Mouse (Mus musculus) forebrain, embryonic 13.5 days (tissue): ENCODE results near the gene Slc24a3. TPM values are rescaled to one million over a fixed set of nuclear protein-coding genes. Genes with fewer than 3 reads are reported as not detected.

Experiments used
- ATAC-seq: fragments of 200-750 bp; cut with Nextera tagmentation; 2 replicates; pipeline ENCODE4 v1.8.0; 2017
- H3K27ac ChIP-seq: fragments of 300-500 bp; sonication (generic); 2 replicates; pipeline ENCODE4 v1.5.1; 2015; ENCODE audit warnings: inconsistent platforms, mild to moderate bottlenecking, moderate library complexity
- H3K27me3 ChIP-seq: fragments of 300-500 bp; sonication (generic); 2 replicates; pipeline ENCODE4 v1.6.1; 2015; ENCODE audit warnings: mild to moderate bottlenecking, inconsistent platforms
- H3K36me3 ChIP-seq: fragments of 300-500 bp; sonication (generic); 2 replicates; pipeline ENCODE4 v1.6.1; 2015; ENCODE audit warnings: mild to moderate bottlenecking, inconsistent platforms; ENCODE audit not compliant: poor library complexity, severe bottlenecking
- H3K4me1 ChIP-seq: fragments of 300-500 bp; sonication (generic); 2 replicates; pipeline ENCODE4 v1.6.1; 2015; ENCODE audit warnings: inconsistent platforms
- H3K4me2 ChIP-seq: fragments of 300-500 bp; sonication (generic); 2 replicates; pipeline ENCODE4 v1.6.1; 2015; ENCODE audit warnings: inconsistent platforms, mild to moderate bottlenecking, moderate library complexity
- H3K4me3 ChIP-seq: fragments of 300-500 bp; sonication (generic); 2 replicates; pipeline ENCODE4 v1.5.1; 2015; ENCODE audit warnings: mild to moderate bottlenecking, inconsistent platforms
- H3K9ac ChIP-seq: fragments of 300-500 bp; sonication (generic); 2 replicates; pipeline ENCODE4 v1.6.1; 2015; ENCODE audit warnings: mild to moderate bottlenecking, inconsistent platforms
- H3K9me3 ChIP-seq: fragments of 300-500 bp; sonication (generic); replicated peaks from 2 replicates; pipeline ENCODE4 v1.6.1; 2016; ENCODE audit warnings: inconsistent platforms
- WGBS: fragments of 180-500 bp; shearing (Covaris S2); methylation state at CpG from one replicate; pipeline ENCODE4 v1.1.7; 2015; 5-methylcytosine and 5-hydroxymethylcytosine counted together
- polyA plus RNA-seq: library from polyadenylated mRNA; unstranded; fragments of >200 nt; fragmentation: Nextera tagmentation; extraction: Ambion mirVana; gene quantifications from 2 replicates; pipeline ENCODE4 v1.2.1, GENCODE M21; 2015

Gene Slc24a3
- polyA plus RNA-seq, 1 experiment from 2014 or later = 1.5 TPM

DNA sequence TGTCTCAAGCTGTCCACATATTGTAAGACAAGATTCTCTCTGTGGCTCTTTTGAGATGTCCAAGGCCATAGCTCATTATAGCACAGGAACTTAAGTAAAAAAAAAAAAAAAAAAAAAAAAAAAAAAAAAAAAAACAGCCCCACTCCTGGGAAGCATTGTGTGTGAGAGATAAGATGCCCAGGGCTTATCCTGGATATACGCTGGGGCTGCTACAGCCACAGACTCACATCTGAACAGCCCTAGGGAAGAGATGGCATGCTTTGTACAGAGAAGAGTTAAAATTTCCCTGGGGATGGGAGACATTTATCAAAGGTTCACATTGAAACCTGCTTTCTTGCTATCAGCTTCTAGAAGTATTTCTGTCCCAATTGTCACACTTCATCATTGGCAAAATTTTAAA lies 218.2 kb downstream of the Slc24a3 start:
- WGBS = 81% methylated on average over 1 of the region's 1 CpGs
- H3K27ac ChIP-seq = no peak overlapping the region
- H3K4me2 ChIP-seq = no peak overlapping the region
- H3K27me3 ChIP-seq = no peaks in the 10 kb centered on the region
- H3K9ac ChIP-seq = no peak overlapping the region
- H3K36me3 ChIP-seq = no peaks in the 10 kb centered on the region
- no peaks in the 10 kb centered on the region for H3K9me3 ChIP-seq
- no peaks in the 10 kb centered on the region for H3K4me1 ChIP-seq
- ATAC-seq = no peak
- H3K4me3 ChIP-seq = no peak overlapping the region

DNA sequence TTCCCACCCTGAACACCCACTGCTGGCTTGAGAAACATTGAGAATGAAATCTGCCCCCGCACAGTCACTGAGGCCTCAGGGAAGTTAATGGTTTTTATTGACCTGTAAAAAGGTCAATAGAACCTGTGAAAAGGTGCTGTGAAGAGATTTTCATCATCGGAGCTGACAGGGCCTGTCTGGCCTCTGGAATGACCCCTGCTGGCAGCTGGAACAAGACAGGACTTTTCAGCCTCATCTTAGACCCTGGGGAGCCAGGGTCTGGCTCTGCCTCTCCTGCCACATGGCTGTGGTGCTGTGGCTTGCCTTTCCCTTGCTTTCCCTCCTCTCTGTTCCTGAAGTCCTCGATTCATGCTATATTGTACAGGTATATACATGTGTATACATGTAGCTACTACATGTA lies 228.2 kb downstream of the Slc24a3 start:
- WGBS = 71% methylated on average over 3 of the region's 3 CpGs
- H3K4me1 ChIP-seq = peaks cover 10% of the 10 kb centered on the region; the same call in 1 of the 2 replicates
- H3K9ac ChIP-seq = no peak overlapping the region
- no peak for ATAC-seq
- no peaks in the 10 kb centered on the region for H3K9me3 ChIP-seq
- no peaks in the 10 kb centered on the region for H3K36me3 ChIP-seq
- no peaks in the 10 kb centered on the region for H3K27me3 ChIP-seq
- no peak overlapping the region for H3K27ac ChIP-seq
- no peak overlapping the region for H3K4me3 ChIP-seq
- H3K4me2 ChIP-seq = no peak overlapping the region

DNA sequence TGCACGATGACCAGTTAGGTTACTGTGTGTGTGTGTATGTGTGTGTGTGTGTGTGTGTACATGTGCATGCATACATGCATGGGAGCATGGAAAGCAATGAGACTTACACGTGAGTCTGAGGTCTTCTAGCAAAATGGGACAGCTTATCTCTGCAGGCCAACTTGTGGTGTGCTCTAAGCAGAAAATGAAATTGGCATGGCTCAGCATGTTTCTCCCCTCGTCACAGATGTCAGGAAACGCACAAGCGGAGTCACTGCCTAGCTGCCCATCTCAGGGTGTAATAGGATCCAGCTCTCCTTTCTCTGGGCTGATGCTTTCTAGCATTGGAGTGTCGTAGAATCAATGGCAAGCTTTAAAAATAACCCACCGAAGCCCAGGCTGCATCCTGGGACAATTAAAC lies 229.0 kb downstream of the Slc24a3 start:
- peaks cover 14% of the 10 kb centered on the region; the same call in 1 of the 2 replicates for H3K4me1 ChIP-seq
- H3K4me2 ChIP-seq = no peak overlapping the region
- 63% methylated on average over 7 of the region's 7 CpGs for WGBS
- H3K36me3 ChIP-seq = no peaks in the 10 kb centered on the region
- no peak overlapping the region for H3K9ac ChIP-seq
- H3K9me3 ChIP-seq = no peaks in the 10 kb centered on the region
- no peak for ATAC-seq
- no peak overlapping the region for H3K27ac ChIP-seq
- no peaks in the 10 kb centered on the region for H3K27me3 ChIP-seq
- H3K4me3 ChIP-seq = no peak overlapping the region

DNA sequence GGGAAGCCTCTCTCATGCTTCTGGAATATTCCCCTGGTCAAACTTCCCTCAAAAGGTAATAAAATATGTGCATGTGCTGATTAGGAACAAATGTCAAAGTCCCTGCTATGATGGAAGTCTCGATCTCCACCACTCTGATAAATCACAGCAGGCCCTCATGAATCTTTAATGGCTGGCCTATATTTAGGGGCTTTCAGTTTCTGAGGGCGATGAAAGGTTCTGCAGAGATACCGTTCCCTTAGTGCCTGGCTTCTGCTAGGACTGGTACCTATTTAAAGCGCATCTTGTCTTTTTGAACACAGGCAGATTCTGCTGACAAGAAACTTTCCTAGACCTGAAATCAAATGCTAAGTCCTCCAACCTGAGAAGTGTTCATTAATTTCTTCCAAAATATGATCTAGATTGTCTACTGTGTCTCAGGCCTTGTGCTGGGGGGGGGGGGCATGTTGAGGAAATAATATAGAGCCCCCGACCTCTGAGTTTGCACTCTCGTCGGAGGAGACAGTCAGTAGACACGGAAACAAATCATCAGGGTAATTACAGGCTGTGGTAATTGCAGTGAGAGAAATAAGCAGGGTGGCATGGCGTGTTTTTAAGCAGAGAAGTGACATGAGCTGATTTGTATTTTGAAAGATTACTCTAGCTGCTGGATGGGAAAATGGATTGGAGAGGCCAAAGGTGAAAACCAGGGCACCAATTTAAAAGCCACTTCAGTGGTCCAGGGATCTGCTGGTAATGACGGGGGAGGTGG lies 230.1 kb downstream of the Slc24a3 start:
- WGBS = 57% methylated on average over 10 of the region's 10 CpGs
- no peaks in the 10 kb centered on the region for H3K27me3 ChIP-seq
- no peak overlapping the region for H3K4me2 ChIP-seq
- no peaks in the 10 kb centered on the region for H3K36me3 ChIP-seq
- H3K9me3 ChIP-seq = no peaks in the 10 kb centered on the region
- no peak overlapping the region for H3K27ac ChIP-seq
- H3K9ac ChIP-seq = no peak overlapping the region
- no peak overlapping the region for H3K4me3 ChIP-seq
- ATAC-seq = peak; percentile 52
- peaks cover 15% of the 10 kb centered on the region; the same call in 1 of the 2 replicates for H3K4me1 ChIP-seq

- Histone ChIP-seq H3K36me3 (no peaks in the 10 kb centered on the region), H3K27ac (no peak overlapping the region), H3K9me3 (no peaks in the 10 kb centered on the region), H3K27me3 (no peaks in the 10 kb centered on the region), H3K4me1 (peaks cover 21% of the 10 kb centered on the region), H3K9ac (no peak overlapping the region), H3K4me2 (no peak overlapping the region), H3K4me3 (no peak overlapping the region)
- 46% methylated on average over 6 of the region's 6 CpGs for WGBS
- 0 out of 2 replicates have a peak, but pooled peaks have one; percentile 26 for ATAC-seq
Observed at GRCm38 (mm10) chr2:145401240-145401805, 233.8 kb downstream of the Slc24a3 start.

DNA sequence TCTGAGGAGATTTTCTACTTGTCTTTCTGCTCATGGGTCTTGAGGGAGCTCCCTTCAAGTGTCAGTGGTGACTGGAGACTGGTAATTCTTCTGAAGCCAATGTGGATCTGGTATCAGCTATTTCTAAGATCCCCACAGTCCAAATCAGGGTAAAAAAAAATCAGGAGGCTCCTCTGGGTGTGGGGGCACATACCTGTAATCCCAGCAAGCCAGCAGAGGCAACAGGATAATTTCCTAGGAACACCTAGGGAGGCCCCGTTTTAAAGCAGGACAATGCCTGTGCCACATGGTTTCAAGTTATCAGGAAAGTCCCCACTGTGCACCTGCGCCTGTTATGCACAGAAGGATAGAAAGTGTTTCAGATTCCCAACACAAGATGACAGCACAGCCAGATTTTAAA lies 234.4 kb downstream of the Slc24a3 start:
- Histone ChIP-seq H3K4me1 (peaks cover 21% of the 10 kb centered on the region), H3K9me3 (no peaks in the 10 kb centered on the region), H3K27ac (no peak overlapping the region), H3K4me3 (no peak overlapping the region), H3K4me2 (no peak overlapping the region), H3K27me3 (no peaks in the 10 kb centered on the region), H3K36me3 (no peaks in the 10 kb centered on the region), H3K9ac (no peak overlapping the region)
- ATAC-seq = no peak
- WGBS = 66% methylated on average over 2 of the region's 2 CpGs

DNA sequence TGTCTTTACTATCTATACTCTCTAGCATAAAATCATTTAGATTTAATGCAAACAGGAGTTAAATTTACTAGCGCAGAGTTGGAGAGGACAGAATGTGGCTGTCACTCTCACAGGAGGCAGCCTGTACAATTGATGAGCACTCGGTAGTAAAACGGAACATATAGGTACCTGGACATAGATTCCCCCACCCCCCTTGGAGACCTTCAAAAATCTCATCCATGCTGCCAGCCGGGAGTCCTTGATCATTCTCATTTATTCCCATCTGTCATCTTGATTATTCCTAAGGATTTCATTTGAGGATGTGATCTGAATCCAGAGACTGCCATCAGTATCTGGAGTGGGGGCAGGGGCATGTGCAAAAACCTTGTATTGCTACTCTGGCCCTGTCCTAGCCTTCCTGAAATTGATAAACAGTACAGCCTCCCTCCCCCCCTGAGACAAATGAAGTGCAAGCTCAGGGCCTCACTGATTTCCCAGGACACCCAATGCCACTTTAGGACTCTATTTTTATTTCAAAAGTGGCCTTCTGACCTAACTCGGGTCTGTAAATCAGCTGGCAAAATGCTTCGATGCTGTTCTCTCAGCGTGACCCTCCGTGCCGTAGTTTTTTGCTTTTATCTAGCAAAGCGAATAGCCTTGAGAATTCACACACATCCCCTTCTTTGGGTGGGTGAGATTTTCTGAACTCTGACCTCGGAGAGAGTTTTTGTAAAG lies 237.4 kb downstream of the Slc24a3 start:
- Histone ChIP-seq H3K36me3 (no peaks in the 10 kb centered on the region), H3K4me2 (no peak overlapping the region), H3K27ac (no peak overlapping the region), H3K27me3 (no peaks in the 10 kb centered on the region), H3K9ac (no peak overlapping the region), H3K4me3 (no peak overlapping the region), H3K4me1 (peaks cover 11% of the 10 kb centered on the region), H3K9me3 (no peaks in the 10 kb centered on the region)
- 48% methylated on average over 11 of the region's 11 CpGs for WGBS
- no peak for ATAC-seq

DNA sequence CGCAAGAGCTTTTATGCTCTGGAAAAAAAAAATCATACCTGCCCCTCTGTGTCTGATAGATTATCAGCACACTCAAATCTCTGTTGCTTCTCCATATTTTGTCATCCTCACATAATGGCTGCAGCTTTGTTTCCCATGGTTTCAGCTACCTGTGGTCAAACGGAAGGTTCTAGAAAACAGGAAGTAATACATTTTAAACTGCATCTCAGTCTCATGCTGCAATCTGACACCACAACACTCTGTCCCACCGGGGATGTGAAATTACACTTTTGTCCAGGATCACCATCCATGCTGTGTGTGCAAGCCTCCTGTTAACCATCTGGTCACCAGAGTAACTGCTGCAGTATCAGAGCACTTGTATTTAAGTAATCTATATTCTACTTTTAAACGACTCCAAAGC lies 238.2 kb downstream of the Slc24a3 start:
- no peaks in the 10 kb centered on the region for H3K9me3 ChIP-seq
- H3K27ac ChIP-seq = no peak overlapping the region
- H3K4me3 ChIP-seq = no peak overlapping the region
- H3K36me3 ChIP-seq = no peaks in the 10 kb centered on the region
- no peak overlapping the region for H3K9ac ChIP-seq
- ATAC-seq = no peak
- H3K27me3 ChIP-seq = no peaks in the 10 kb centered on the region
- H3K4me1 ChIP-seq = peaks cover 11% of the 10 kb centered on the region
- H3K4me2 ChIP-seq = no peak overlapping the region
- 43% methylated on average over 4 of the region's 4 CpGs for WGBS

DNA sequence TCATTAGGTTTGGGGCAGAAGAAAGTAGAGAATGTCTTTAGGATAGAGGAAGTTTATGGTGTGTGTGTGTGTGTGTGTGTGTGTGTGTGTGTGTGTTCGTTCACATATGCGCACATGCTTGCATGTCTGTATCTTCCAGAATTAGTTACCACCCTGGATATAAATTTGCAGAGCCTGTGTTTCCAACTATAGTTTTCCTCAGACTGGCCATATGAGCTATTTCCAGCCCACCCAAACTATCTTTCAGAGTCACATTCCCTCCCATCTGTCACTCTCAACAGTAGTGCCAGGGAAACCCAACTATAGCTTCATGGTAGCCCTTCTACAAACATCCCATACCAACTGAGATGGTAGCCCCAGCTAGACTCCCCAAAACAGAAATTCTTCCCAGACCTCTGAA lies 250.2 kb downstream of the Slc24a3 start:
- no peak overlapping the region for H3K4me2 ChIP-seq
- H3K4me3 ChIP-seq = no peak overlapping the region
- no peak for ATAC-seq
- no peaks in the 10 kb centered on the region for H3K27me3 ChIP-seq
- 93% methylated on average over 2 of the region's 2 CpGs for WGBS
- H3K9ac ChIP-seq = no peak overlapping the region
- H3K27ac ChIP-seq = no peak overlapping the region
- no peaks in the 10 kb centered on the region for H3K36me3 ChIP-seq
- no peaks in the 10 kb centered on the region for H3K4me1 ChIP-seq
- H3K9me3 ChIP-seq = no peaks in the 10 kb centered on the region

- no peaks in the 10 kb centered on the region for H3K9me3 ChIP-seq
- H3K27me3 ChIP-seq = no peaks in the 10 kb centered on the region
- no peak overlapping the region for H3K9ac ChIP-seq
- WGBS = 85% methylated on average over 2 of the region's 2 CpGs
- no peak for ATAC-seq
- no peak overlapping the region for H3K27ac ChIP-seq
- no peak overlapping the region for H3K4me3 ChIP-seq
- H3K4me1 ChIP-seq = no peaks in the 10 kb centered on the region
- H3K36me3 ChIP-seq = no peaks in the 10 kb centered on the region
- H3K4me2 ChIP-seq = no peak overlapping the region
Observed at GRCm38 (mm10) chr2:145419078-145419477, 251.5 kb downstream of the Slc24a3 start.

DNA sequence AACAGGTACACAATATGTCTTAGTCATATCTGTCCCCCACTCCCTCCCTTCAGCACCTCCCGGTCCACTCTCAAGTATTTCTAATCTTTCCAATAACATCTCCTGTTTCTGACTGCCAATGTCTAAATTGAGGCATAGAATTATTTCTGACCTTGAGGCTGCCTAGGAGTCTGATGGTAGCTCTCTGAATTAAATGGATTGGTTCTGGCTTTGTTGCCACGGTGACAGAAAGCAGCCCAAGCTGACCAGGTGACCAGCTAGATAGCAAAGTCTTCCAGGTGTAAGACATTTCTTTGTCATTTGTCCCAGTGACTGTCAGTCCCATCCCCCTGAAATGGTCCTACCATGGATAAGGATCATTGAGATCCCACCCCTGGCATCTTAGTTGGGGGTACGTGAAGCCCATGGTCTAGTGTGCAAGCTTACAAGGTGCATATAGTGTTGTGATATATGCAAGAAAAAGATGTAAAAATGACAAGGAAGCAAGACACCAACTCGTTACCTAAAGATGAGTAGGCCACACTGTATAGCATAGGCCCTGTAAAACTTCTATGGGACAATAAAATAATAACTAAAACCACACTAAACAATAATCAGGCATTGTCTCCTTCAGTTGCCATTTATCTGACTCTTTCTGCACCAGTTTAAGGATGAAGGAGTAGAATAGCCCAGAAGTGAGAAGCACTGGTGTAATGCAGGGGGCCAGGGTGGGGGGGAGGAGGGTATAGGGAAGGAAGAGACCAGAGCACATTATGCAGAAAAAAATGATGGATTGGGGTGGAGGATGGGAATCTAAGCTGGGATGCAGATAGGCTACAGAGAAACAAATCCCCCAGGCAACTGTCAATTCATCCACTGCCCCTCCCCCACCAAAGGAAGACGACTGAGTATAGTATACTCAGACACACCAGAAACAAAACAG lies 253.7 kb downstream of the Slc24a3 start:
- Histone ChIP-seq H3K9me3 (no peaks in the 10 kb centered on the region), H3K27me3 (no peaks in the 10 kb centered on the region), H3K4me1 (no peaks in the 10 kb centered on the region), H3K9ac (no peak overlapping the region), H3K27ac (no peak overlapping the region), H3K4me3 (no peak overlapping the region), H3K4me2 (no peak overlapping the region), H3K36me3 (no peaks in the 10 kb centered on the region)
- ATAC-seq = no peak; the same call in 1 of the 2 replicates
- 82% methylated on average over 5 of the region's 5 CpGs for WGBS

DNA sequence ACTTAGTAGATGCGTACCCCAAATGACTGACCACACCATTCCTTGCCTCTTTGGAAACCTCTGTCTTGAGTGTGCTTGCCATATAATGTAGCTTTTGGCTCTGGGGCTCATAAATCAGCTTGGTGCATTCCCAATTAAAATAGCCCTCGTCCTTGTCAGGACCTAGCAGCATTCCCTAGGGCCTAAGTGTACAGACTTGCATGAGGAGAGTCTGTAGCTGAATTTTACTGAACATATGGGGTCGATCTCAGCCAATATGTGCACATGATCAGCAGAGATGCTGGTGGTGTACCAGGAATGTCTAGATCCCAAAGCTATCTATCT lies 254.3 kb downstream of the Slc24a3 start:
- Histone ChIP-seq H3K9ac (no peak overlapping the region), H3K4me3 (no peak overlapping the region), H3K4me2 (no peak overlapping the region), H3K27me3 (no peaks in the 10 kb centered on the region), H3K4me1 (no peaks in the 10 kb centered on the region), H3K9me3 (no peaks in the 10 kb centered on the region), H3K36me3 (no peaks in the 10 kb centered on the region), H3K27ac (no peak overlapping the region)
- ATAC-seq = no peak
- 73% methylated on average over 3 of the region's 3 CpGs for WGBS
